Mouse (Mus musculus): ENCODE measurements at regions not wholly inside any gene's neighbourhood (a gene's known extent, or its start where the extent isn't known, plus 50 kb on each side); places are given as distances from the start of the nearest gene placed in this dataset.

GRCm38 (mm10) chr10:65845096-65845624, 1250.8 kb upstream of the Jmjd1c start:
- peak; percentile 3 for DNase-seq

GRCm38 (mm10) chr10:65846136-65846535, 1249.8 kb upstream of the Jmjd1c start:
- peak; percentile 2 for DNase-seq

- no peak for DNase-seq
Measured at GRCm38 (mm10) chr10:65847622-65848021, 1248.3 kb upstream of the Jmjd1c start.

GRCm38 (mm10) chr10:65889881-65890280, 1206.0 kb upstream of the Jmjd1c start:
- DNase-seq = no peak

- DNase-seq = no peak
Measured at GRCm38 (mm10) chr10:65907571-65907970, 1188.4 kb upstream of the Jmjd1c start.

- DNase-seq = no peak
Measured at GRCm38 (mm10) chr10:65912518-65912917, 1183.4 kb upstream of the Jmjd1c start.

- DNase-seq = no peak
Measured at GRCm38 (mm10) chr10:65932077-65932476, 1163.8 kb upstream of the Jmjd1c start.

- no peak for DNase-seq
Measured at GRCm38 (mm10) chr10:65948587-65948986, 1147.3 kb upstream of the Jmjd1c start.

GRCm38 (mm10) chr10:65962441-65962840, 1133.5 kb upstream of the Jmjd1c start:
- no peak for DNase-seq

GRCm38 (mm10) chr10:65969770-65970169, 1126.2 kb upstream of the Jmjd1c start:
- DNase-seq = no peak
